Mouse (Mus musculus): ENCODE results near the gene Fbxo34. TPM values are rescaled to one million over a fixed set of nuclear protein-coding genes. Genes with fewer than 3 reads are reported as not detected.

The Fbxo34 gene
- total RNA-seq, 4 experiments from 2014 or later, result 19.9 to 24.6 (median 23.7) TPM

DNA sequence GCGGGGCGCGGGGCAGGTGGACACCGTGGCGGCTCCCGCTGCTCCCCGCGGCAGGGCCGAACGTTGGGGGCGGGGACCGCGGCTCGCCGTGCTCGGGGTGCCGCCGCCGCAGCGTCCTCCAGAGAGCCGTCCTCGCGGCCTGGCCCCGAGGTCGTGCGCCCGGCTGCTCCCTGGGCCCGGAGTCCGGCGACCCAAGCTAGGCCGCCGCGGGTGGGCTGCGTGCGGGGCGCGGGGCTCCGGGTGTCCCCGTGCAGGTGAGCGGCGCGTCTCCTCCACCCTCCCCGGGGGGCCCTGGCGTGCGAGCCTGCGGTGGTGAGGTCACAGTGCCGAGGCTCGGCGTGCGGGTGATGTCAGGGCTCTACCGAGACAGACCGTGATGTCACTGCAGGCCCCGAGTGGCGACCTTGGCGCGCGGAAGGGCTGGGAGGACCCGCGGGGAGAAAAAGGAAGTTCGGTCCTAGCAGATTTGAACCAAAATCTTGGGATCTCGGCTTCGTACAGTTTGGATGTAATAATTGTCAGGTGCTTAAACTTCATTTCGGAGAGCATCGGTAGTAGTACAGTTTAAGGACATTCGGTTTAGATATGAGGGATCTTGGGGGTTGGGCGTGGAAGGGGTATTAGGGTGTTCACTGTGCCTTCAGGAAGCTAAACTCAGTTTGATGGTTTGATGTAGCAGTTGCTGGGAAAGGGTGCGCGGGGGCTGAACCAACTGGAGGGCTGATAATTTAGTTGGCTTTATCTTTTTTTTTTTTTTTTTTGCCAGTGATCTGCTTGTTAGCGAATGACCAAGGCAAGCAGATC lies 22.7 kb downstream of the Fbxo34 start:
- DNase-seq, result peak; percentile 57

DNA sequence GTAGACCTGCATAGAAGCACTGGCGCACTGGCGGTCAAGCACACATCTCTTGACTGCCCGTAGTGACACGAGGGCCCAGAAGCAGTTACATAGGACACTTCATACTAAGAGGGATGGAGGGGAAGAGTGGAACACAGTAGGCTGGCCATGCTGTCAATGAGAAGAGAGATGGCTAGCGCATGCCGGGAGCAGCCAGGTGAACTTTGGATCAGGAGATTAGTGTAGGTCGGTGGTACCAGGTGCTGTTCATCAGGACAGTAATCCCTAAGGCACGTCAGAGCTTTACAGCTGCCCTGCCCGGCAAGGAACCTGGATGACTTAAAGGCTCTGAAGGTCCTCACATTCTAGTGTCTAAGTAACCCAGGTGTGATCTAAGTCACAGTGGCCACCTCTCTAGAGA lies 23.7 kb downstream of the Fbxo34 start:
- DNase-seq, result no peak

DNA sequence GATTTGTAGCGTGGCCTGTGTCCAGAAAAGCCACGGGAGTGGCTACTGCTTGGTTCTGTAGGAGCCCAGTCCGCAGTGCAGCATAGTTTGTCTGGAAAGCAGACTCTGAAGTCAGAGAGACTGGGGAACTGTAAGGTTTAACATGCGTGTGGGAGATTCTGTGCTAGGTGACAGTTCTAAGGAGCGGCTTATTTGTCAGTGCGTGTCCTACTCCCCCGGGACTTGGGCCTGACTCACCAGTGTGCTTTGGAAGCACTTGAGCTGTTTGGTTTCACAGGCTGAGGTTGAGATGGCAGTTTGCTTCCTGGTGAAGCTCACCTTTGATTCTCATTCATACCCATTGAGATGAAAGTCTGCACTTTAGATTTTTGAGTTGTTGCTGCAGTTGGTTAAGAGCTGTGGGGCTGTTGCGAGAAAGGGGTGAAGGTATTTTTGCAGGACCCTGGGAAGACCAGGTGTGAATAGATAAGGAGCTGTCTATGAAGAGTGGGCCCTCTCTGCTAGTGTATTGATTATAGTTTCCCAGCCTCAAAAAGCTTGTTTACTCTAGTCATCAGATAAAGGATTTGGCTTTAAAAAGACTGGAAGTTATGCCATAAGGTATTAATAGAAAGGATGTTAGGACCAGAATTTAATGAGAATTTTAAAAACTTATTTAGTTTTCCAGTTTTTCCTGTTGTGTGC lies 24.5 kb downstream of the Fbxo34 start:
- no peak for DNase-seq

DNA sequence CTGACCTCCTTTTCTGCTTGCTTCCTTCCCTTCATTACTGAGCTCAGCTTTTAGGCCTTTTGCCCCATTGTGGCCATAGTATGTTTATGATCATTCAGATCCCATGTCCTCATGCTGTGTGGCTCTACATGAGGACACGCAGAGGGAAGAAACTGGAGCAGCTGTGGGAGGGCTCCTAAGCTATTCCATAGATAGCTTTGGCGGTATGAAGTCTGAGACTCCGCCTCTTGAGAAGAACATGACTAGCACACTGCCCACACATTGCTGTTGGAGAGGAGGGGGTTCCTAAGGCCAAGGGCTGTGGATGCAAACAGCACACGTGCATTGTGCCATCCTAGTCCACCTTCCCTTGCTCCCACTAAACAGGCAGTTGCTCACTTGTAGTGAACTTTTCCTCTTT lies 26.0 kb downstream of the Fbxo34 start:
- DNase-seq, result no peak

DNA sequence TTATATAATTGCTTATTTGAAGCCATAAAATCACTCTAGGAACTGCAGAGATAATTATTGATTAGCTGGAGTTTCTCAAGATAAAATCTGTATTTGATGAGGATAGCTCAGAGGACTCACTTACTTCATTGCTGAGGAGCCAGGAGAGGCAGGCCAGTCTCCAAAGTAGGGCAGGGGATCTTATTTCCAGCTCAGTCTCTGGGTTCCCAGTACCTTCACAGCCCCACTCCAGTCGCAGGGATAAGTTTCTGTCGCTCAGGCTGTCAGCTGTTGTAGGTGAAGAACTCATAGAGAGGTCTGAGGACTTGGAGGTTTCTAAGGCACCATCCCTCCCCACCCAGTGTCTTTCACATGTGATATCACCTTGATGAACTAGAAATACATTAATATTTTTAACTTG lies 27.5 kb downstream of the Fbxo34 start:
- DNase-seq, result no peak

DNA sequence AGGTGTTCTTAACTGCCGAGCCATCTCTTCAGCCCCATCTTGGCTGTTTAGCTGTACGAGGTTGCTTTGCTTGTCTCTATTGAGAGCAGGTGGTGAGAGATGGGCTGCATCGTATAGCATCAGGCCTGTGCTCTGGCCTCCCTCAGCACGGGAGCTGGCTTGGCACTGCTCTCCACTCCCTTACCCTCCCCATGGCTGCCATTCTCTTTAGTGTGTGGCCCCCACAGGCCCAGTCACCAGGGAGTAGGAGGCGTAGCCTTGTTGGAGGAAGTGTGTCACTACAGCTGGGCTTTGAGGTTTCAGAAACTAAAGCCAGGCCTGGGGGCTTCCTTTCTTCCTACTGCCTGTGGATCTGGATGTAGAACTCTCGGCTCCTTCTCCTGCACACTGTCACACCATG lies 32.0 kb downstream of the Fbxo34 start:
- DNase-seq, result no peak

DNA sequence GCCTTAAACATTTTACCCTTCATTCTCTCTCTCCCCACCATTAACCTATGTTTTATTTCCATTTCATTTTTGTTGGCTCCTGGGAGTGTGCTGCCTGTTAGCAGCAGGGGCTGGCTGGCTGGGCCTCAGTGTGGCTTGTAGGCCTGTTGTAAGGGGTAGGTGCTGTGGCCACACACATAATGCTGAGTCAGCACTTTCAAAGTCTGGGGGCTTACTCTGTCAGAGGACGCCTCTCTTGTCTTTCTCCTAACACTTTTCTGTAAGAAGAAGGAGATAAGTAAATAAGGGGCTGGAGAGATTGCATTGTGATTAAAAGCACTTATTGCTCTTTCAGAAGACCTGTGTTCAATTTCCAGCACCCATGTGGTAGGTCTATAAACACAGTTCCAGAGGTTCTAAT lies 32.9 kb downstream of the Fbxo34 start:
- DNase-seq, result no peak

DNA sequence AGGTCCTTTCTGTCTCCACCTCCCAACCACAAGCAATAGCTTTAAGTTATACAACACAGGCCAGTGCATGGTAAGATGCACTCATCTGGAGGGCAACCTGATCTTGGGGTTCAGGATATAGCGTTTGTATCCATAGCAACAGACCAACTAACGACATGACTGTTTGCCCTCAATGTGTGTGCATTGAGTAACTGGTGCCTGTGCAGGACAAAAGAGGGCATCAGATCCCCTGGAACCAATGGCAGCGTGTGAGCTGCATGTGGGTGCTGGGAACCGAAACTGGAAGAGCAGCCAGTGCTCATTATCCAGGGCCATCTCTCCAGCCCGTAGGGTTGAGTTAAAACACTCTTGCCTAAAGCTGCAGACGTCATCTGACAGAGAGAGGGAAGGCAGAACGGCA lies 38.5 kb downstream of the Fbxo34 start:
- no peak for DNase-seq

DNA sequence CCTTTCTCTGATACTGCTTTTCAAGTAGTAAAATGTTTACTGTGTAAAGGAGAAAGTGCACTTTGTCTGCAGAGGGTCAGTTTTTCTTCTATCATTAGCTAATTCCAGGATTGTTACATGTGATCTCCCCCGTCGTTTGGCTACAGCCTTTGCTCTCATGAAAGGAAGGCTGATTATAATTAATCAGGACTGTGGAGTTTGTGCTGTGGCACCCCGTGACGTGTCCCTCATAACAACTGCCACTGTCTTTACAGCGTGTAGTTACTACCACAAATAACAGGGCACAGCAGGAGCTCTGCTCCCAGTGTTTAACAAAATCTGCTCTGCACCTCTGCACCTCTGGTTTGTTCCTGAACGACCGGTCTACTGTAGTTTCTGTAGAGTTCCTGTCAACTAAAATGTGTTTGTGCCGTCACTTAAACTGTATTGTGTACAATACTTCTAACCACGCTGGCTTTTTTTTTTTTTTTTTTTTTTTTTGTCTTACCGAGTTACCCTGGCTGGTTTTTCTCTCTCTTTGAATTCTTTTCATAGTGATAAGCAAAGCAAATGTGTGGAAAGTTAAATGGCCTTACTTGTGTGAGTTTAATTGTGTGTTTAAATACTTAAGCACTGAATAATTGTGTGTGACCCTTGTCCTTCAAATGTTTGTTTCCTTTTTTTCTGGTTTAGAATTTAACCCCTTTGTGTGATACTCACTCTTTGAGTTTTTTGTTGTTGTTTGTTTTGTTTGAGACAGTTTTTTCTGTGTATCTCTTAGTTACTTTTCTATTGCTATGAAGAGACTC lies 39.3 kb downstream of the Fbxo34 start:
- DNase-seq, result no peak

DNA sequence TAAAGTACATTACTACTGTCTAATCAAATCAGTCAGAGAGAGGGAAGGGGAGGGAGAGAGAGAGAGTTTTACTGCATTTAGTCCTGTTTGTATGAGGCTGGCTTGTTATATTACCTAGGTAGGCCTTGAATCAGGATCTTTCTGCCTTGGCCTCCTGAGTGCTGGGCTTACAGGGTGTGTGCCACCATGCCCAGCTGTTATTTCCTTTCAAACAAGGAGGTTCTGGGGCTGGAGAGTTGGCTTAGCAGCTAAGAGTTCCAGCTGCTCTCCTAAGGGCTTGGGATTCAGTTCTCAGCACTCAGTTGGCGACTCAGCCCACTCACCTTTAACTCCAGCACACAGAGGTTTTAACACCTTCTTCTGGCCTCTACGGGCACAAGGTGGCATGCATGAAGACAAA lies 40.5 kb downstream of the Fbxo34 start:
- no peak for DNase-seq

DNA sequence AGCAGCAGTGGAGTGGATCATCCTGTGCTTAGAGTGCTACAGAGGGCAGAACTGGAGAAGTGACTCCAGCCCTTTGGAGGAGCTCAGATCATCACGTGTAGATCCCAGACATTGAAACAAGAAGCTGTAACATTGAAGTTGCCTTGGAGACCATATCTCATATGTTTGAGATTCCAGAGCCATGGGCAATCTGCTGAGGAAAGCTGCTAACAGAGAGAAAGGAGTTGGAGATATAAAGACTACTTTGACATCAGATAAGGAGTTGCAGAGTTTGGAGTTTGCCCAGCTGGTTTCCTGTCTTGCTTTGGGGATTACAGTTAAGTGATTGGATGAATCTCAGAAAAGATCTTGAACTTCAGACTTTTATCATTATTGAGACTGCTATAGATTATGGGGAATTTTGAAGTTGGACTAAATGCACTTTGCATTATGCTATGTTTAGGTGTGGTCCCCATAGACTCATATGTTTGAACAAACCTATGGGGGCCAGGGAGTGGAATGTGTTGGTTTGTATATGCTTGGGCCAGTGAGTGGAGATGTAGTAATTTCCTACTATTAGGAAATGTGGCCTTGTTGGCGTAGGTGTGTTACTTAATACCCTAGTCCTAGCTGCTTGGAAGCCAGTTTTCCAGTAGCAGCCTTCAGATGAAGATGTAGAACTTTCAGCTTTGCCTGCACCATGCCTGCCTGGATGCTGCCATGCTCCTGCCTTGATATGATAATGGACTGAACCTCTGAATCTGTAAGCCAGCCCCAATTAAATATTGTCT lies 43.6 kb downstream of the Fbxo34 start:
- no peak for DNase-seq

DNA sequence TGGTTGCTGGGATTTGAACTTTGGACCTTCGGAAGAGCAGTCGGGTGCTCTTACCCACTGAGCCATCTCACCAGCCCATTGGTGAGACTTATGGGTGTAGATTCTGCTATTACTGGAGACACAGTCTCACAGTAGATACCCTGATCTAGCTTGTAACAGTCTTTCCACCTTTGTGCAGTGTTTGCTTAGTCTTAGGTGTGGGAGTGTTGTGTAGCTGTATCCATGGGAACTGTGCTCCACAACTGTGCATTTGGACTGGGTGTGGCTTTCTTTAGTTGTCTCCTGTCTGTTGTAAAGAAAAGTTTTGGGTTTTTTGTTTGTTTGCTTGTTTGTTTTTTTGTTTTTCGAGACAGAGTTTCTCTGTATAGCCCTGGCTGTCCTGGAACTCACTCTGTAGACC lies 45.7 kb downstream of the Fbxo34 start:
- no peak for DNase-seq

DNA sequence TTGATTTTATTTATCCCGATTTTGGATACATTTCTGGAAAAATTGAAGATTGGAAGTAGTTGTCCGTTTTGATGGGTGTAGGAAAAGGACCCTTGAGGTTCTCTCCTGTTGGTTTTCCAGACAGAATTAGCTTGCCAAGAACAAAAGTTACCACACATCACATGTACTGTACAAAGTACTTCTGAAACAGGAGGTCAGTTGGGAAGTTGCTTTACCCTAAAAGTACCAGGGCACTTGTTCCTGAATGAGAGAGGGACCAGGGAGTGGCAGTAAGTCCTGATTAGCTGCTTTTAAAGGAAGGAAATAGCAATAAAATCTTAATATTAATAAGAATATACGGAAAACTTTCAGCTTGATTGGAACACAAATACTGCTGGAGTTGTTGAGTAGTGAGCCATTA lies 46.9 kb downstream of the Fbxo34 start:
- no peak for DNase-seq

DNA sequence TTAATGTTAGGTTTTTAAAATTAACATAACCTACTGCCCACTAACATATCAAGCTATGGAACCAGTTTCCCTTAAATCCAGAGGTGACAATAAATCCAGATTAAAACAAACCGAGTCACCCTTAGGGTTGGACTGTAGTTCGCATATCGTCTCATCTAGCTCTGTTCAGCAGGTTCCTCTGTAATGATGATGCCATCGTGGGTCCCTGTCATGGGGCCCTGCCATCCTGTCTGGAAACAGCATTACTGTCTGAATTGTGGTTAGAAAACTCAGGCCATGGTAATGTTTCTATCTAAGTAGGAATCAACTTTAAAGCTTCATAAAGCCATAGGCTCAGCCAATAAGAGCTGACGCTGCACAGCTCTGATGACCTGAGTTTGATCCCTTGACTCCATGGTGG lies 48.4 kb downstream of the Fbxo34 start:
- DNase-seq, result no peak

DNA sequence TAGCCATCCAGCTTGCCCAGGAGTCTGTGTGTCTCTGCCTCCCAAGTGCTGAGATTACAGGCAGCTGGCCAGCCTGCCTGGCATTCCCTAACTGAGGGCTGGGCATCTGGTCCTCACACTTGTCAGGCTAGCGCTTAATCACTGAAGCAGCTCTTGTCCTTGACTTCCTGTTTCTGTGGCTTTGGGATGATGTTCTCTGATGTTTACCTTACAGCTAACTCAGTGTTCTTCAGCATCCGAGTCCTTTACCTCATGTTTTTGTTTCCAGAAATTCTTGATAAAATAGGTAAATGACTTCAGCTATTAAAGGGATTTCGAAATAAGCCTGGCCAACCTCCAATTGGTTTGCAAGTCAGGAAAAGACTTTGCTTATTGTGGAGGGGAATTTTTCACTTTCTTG lies 53.8 kb downstream of the Fbxo34 start:
- no peak for DNase-seq

DNA sequence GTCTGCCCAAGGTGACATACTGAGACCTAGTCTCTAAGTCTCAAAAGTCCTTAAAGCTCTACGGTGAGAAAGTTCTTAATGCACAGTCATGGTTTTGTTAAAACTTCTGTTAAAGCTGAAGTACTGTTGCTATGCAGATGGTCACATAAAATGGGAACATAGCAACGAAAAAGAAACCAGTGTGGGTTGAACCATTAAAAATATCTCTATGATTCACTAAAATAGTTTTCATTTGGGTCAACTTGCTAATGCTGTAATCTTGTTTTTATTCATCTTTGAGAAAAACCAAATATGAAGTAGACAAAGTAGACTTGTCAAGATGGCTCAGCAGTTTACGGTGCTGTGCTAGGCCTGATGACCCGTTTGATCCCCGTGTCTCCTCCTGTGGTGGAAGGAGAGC lies 56.5 kb downstream of the Fbxo34 start:
- DNase-seq, result no peak

DNA sequence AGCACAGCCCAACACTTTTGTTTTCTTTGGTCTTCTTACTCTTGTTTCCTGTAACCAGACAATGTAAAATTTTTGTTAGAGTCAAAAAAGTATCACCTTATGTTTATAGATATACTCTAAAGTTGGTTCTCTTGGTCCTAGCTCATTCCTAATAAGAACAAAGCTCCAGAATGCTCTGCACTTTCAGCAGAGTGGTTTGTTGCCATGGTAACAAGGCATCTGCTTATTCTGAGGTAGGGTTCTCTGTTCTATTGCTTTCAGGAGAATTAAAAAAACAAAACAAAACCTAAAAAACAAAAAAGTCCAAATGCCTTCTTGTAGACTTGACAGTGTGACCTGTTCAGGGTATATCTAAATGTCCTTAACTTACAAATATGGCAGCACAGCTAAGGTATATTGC lies 57.8 kb downstream of the Fbxo34 start:
- DNase-seq, result no peak

DNA sequence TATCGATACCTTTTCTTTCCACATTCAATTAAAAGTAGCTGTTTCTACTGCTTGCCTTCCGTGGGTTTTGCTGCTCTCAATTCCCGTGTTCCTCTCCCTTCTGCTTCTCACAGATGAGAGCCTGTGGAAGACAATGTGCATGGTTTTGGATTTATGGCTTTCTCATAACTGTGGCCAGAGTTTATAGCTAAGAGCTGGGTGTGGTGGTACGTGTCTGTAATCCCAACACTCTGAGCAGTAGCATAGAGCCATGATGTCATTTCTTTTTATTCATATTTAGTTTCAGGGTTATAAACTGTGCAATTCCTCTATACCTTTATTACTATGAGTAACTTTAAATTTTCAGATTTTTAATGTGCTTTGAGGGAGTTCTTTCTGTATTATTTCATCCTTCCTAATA lies 60.0 kb downstream of the Fbxo34 start:
- no peak for DNase-seq

DNA sequence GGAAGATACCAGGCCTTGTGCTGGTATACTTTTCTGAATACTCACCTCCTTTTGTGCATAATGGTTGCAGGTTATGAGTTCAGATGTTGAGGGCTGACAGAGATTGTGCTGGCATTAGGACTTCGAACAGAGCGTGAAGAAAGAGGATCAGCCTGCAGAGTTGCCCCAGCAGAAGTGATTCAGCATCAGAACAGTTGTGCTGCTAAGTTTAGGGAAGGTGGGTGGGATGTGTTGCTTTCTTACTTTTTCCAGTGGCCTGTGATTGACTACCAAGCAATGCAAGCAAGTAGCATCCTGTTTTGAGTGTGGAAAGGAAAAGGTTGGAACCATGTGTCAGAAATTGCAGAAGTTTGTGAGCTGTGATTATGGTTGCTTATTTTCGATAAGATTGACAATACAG lies 63.4 kb downstream of the Fbxo34 start:
- DNase-seq, result no peak

DNA sequence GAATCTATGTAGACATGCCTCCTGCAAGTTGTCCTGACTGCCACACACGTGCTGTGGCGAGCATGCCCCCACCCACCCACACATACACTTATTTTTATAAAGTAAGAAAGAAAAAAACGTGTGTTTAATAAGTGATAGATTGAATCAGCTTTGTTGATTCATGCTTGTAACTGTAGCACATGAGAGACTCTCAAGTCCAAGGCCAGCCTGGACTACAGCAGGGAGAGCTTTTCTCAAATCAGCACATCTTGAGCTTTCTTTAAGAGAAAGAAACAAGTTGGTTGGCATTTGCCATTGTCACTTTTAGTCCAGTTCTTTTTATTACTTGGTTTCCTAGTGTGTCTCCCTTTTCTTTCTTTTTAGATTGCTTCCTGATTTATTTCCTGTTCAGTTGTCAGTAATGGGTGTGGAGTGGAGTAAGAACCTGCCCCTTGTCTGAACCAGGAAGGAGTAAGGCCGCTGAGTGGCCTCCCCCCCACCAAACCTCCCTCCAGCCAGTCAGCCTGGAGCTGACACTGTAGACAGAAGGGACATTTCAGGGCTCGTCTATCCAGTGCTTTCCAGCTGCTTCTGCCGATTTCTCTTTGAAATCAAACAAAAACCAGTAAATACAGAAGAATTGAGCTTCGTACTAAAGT lies 64.7 kb downstream of the Fbxo34 start:
- peak; percentile 36 for DNase-seq

DNA sequence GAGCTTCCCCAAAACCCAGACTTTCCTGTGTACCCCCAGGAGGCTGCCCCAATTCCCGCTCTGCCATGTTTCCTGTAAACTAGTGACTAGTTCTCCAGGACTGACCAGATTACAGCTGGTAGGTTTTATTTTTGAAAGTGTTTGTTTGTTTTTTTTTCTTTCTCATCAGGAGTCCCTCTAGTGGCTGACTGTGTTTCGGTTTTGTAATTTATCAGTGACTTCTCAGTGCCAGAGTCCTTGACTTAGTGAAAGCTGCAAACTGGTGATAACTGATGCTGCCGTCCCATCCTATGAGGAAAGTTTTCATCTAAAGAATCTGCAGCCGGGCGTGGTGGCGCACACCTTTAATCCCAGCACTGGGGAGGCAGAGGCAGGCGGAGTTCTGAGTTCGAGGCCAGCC lies 65.4 kb downstream of the Fbxo34 start:
- no peak for DNase-seq

DNA sequence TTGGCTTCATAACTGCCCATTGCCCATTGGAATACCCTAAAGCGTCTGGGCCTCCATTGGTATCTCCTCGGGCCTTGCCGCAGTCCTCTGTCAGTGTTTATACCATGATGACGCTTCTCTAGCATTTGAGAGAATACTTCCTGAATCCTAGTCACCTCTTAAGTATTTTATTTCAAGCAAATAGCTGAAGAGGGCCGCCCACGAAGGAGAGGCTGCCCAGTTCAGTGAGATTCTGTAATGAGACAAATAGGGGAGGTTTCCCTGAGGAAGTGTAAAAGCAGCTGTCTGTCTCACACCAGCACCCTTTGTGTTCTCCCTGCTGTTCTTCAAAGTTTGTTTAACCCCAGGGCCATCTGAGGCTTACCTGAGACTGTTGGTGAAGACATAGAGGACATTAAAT lies 66.5 kb downstream of the Fbxo34 start:
- no peak for DNase-seq
